Mouse (Mus musculus): ENCODE measurements at regions not wholly inside any gene's neighbourhood (a gene's known extent, or its start where the extent isn't known, plus 50 kb on each side); places are given as distances from the start of the nearest gene placed in this dataset.

GRCm38 (mm10) chr3:50815716-50816115, 372.3 kb upstream of the Slc7a11 start:
- TF ChIP-seq USF1 (IDR thresholded peaks at IDR 0.05; ENCODE audit: low read depth, low read length), result no peak
- TF ChIP-seq RAD21 (IDR thresholded peaks at IDR 0.05; ENCODE audit: low read depth, low read length), result no peak
- no peak for TF ChIP-seq EP300 (IDR thresholded peaks at IDR 0.05; ENCODE audit: low read depth in 1 of 2, low read length in 2 of 2)
- no peak for TF ChIP-seq SMC3 (IDR thresholded peaks at IDR 0.05; ENCODE audit: low read depth, low read length)
- no peak for TF ChIP-seq POLR2A (IDR thresholded peaks at IDR 0.05; ENCODE audit: control insufficient read depth in 1 of 2, insufficient read depth in 1 of 2, low read depth in 1 of 2, low read length in 2 of 2, poor library complexity in 1 of 2)
- TF ChIP-seq POLR2AphosphoS5 (IDR thresholded peaks at IDR 0.05; ENCODE audit: borderline replicate concordance, low read depth, low read length), result no peak
- TF ChIP-seq MAFK (IDR thresholded peaks at IDR 0.05; ENCODE audit: borderline replicate concordance, low read depth, low read length), result no peak
- no peak for TF ChIP-seq TCF12 (IDR thresholded peaks at IDR 0.05; ENCODE audit: low read depth, low read length)
- no peak for TF ChIP-seq MXI1 (IDR thresholded peaks at IDR 0.05; ENCODE audit: low read depth, low read length)
- TF ChIP-seq NELFE (IDR thresholded peaks at IDR 0.05; ENCODE audit: low read depth, low read length), result no peak
- TF ChIP-seq TBP (IDR thresholded peaks at IDR 0.05; ENCODE audit: low read depth, low read length), result no peak

Data from MEL (cell line).